Mouse (Mus musculus) cerebellum, postnatal 4 days (tissue): ENCODE data around the gene Kcnt1.

ENCODE experiments used
- DNase-seq, 2 experiments: peaks; one replicate each; pipeline ENCODE4 v3.0.0; 2022; ENCODE audit warnings: low spot score in 2 of 2, mixed read lengths in 1 of 2

Kcnt1 gene

DNA sequence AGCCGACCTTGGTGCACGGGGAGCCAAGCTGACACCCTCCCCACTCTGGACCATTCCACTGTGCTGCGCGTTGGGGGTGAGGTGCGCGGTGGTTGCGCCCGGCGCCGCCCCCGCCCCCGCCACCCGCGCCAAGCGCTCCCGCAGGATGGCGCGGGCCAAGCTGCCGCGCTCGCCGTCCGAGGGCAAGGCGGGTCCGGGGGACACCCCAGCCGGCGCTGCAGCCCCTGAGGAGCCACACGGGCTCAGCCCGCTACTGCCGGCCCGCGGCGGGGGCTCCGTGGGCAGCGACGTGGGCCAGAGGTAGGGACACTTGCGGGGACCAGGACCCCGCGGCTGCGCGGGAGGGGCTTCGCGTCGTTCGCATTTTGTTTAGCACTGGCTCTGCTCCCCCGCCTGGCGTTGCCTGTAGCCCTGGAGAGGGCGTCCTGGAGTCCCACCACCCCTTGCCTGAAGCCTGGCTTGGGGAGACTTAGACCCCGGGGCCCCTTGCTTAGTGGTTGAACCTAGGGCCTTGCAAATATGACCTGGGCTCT, 14.3 kb downstream of the Kcnt1 start:
- peak in 1 of 2 experiments; percentile 16 for DNase-seq

DNA sequence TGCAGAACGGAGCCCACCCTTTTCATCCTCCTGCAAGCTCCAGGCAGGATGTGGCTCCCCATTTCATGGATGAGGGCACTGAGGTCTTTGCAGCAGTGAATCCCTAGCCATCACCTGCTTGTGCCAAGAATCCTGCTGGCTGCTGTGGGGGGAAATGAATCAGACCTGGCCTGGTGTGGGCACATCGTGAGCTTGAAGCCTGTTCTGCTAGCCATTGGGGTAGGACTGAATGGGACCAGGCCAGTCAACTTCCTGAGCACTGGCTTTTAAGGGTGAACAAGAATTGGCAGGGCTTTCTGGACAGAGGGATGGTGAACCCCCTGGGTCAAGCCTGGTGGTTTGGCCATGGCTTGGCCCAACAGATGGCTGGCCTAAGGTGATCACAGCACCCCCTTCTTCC, 15.0 kb downstream of the Kcnt1 start:
- no peak for DNase-seq

DNA sequence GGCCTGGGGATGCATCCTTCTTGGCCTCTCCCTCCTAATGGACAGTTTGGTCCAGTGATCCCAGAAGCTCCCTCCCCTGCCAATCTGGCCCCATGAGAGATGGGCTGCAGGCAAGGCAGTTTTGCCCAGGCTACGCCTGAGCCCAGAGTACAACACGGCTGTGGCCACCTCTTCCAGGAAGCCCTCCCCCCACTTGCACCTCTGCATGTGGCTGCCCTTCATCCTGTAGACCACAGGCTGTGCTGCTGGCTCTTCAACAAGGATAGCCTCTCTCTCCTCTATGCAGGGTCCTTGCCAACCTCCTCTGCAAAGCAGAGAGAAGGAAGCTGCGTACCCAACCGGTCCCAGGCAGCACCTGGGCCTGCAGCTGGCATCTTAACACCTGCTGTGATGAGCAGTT, 15.5 kb downstream of the Kcnt1 start:
- no peak for DNase-seq

GRCm38 (mm10) chr2:25882276-25882675, 18.7 kb downstream of the Kcnt1 start:
- DNase-seq: no peak

DNA sequence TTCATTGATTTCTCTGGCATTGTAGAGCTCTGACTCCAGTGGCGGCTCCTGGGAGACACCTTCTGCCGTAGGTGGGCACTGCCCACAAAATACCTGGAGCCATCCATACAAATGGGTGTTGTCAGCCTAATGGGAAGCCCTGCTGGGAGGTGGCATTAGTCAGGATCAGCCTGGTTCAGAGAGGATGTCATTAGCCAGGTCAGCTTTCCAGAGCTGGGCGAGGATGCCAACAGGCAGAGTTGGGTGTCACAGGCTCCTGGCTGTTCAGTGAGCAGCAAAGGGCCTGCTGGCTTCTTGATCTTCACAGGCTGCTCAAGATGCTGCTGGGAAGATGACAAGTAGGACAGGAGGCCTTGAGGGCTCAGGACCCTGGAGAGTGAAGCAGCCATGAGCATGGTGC, 21.2 kb downstream of the Kcnt1 start:
- DNase-seq: no peak

- no peak for DNase-seq
Observed at GRCm38 (mm10) chr2:25887226-25887625, 23.7 kb downstream of the Kcnt1 start.

DNA sequence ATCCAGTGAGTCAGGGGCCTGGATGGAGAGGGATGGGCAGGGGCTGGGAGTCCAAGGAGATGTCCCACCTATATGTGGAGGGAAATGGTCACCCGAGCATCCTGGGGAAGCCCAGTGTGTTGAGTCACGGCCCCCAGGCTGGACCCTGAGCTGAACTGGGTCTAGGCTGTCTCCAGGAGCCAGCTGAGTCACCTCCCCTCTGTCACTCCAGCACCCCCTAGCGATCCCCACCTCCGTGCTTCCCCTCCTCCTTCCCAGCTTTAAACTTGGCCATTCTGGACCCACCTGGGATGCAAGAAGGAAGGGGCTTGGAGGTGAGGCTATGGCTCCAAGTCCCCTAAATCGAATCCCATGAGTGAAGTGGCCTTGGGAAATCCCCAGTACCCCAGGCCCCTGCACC, 24.6 kb downstream of the Kcnt1 start:
- DNase-seq: no peak

DNA sequence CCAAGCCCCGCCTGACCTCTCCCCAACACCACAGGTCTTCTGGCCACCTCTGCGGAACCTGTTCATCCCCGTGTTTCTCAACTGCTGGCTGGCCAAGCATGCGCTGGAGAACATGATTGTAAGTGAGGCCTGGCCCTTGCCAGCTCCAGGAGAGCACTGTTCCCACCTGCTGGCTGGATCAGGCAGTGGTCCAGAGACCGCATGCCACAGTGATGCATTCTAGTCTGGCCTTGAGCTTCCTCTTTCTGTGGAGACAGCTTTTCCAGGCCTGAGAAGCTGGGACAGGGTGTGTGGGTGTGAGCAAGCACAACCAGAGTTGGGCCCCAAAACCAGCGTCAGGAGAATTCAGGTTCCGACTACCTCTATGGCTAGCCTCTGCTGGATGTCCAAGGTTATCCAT, 28.9 kb downstream of the Kcnt1 start:
- no peak for DNase-seq

DNA sequence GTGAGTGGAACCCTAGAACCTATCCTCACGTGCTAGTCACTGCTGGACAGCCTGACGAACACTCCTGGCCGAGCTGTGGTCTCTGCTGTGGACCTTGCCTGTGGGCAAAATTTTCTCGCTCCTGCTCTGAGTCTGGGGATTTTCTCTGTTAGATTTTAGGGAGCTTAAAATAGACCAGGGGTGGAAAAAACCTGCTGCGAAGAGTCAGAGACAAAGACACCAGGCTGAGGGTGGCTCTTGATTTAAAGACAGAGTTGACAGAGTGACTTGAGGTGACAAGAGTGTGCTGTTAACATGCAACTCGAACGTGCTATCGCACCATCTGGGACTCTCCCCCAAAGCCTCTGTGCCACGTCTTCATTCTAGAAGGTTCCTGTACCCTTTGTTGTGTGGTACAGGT, 35.4 kb downstream of the Kcnt1 start:
- no peak for DNase-seq

GRCm38 (mm10) chr2:25909872-25910271, 46.3 kb downstream of the Kcnt1 start:
- DNase-seq: no peak

DNA sequence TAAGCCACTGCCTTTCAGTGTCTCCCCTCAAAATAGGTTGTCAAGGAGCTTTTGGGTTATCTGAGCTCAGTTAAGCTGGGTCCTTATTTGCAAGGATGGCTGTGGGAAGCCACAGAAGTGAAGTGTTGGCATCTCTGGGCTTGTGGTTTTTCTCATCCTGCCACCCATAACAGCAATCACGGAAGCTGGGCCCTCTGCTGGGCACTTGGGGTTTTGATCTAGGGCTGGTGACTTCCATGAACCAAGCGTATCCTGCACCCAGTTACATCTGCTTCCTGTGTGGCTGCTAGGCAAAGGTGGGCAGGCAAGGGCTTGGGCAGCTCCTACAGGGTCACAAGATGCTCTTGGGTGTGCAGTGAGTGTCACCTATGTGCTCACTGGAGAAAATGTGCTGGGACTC, 49.7 kb downstream of the Kcnt1 start:
- peak in 1 of 2 experiments; percentile 14 for DNase-seq

DNA sequence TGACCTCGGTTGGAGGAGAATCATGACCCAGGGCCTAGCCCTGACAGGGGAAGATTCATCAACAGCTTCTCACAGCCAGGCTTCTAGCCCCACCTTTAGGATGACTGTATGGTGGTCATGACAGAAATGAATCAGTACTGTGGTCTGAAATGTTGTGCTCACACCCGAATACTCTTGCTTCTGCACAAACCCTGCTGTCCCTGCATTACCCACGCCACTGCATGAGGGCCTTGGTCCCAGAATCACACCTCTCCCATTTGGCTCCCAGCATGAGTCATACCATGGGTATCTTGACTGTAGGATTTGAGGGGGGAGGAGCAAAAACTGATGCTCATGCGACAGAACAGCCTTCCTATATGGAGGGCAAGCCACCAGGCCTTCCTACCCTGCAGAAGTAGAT, 50.7 kb downstream of the Kcnt1 start:
- no peak for DNase-seq

- DNase-seq: no peak
Observed at GRCm38 (mm10) chr2:25914821-25915220, 51.3 kb downstream of the Kcnt1 start.

GRCm38 (mm10) chr2:25918408-25918807, 54.9 kb downstream of the Kcnt1 start:
- DNase-seq: no peak

GRCm38 (mm10) chr2:25919972-25920371, 56.4 kb downstream of the Kcnt1 start:
- no peak for DNase-seq

- no peak for DNase-seq
Observed at GRCm38 (mm10) chr2:25923799-25924198, 60.3 kb downstream of the Kcnt1 start.

DNA sequence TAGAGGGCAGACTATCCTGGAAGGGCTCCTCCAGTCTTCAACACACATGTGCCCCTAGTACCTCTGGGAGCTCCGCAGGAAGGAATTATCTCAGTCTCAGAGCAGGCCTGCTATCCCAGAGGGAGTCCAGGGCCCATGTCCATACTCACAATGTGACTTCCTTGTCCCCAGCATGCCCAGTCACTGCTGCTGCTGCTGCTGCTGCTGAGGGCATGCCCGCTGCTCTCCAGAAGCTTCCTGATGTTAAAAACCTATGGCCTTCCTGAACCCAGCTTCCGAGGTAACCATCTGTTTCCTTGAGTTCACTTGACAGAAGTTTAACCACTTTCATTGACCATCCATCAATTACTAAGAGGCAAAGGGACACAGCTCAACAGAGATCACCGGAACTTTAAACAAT, 61.4 kb downstream of the Kcnt1 start:
- no peak for DNase-seq

- no peak for DNase-seq
Observed at GRCm38 (mm10) chr2:25927821-25928220, 64.3 kb downstream of the Kcnt1 start.

DNA sequence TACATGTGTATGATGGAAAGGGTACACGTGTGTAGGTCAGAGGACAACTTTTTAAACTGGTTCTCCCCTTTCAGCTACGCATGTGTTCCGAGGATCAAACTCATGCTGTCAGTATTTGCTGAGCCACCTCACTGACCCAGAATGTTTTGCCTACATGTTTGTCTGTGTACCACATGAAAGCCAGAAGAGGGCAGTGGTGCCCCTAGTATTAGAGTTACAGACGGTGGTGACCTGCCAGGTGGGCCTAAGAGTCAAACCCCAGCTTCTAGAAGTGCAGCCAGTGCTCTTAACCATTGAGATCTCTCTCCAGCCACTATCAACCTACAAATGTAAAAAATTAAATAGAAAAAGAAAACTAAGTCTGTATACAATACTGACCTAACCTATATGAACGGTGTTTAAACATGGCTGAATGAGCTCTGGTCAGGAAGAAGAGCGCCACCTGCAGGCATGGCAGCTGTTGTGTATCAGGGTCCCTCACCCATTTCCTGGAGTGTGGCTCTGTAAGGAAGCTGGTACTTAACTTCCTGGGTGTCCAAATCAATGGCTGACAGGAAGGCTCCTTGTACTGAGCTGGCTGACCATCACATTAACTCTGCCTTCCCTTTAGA, 67.8 kb downstream of the Kcnt1 start:
- peak in 1 of 2 experiments; percentile 38 for DNase-seq

- no peak for DNase-seq
Observed at GRCm38 (mm10) chr2:25940503-25940902, 77.0 kb downstream of the Kcnt1 start.

GRCm38 (mm10) chr2:25943822-25944221, 80.3 kb downstream of the Kcnt1 start:
- no peak for DNase-seq

DNA sequence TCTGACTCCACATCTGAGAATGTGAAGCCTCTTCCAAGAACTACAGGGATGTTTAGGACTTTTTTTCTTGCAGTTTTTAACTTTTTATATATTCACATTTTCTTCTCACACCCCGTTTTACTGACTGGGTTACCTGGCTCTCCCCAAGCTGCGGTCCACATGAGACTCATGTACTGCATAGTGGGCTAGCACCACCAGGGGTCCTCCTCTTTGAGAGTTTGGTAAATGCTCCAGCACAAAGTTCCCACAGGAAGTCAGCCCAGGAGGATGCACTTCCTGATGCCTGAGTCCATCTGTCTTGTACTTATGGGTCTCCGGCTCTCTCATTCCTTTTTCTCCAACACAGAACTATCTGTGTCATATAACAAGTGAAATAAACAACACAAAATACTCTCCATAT, 84.4 kb downstream of the Kcnt1 start:
- DNase-seq: no peak

GRCm38 (mm10) chr2:25949291-25949690, 85.8 kb downstream of the Kcnt1 start:
- no peak for DNase-seq
